Mouse (Mus musculus): Measurements from ENCODE around the gene Trit1. TPM values are rescaled to one million over a fixed set of nuclear protein-coding genes. Genes with fewer than 3 reads are reported as not detected.
A peak's percentile ranks its signal among the peaks of the same experiment; 100 is the strongest.

The Trit1 gene
- 2.5 and 2.7 TPM in 2 replicates for polyA plus RNA-seq (2012; rRNA removed)

DNA sequence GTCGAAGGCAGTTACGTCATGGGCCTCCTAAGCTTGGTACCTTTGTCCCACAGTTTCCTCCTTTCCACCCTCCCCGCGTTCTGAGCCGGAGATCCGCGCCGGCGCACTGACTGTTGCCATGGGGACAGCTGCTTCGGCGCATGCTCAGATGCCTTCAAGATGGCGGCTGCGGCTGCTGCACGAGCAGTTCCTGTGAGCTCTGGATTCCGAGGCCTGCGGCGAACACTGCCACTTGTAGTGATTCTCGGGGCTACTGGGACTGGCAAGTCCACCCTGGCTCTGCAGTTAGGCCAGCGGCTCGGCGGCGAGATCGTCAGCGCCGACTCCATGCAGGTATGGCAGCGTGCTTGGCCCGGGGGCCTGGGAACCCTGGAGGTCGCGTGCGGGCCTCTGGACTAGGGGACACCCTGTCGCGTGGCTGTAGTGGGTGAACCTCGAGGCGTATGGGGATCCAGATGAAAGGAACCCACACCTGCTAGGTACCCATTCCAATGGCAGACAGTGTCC lies at the start of gene Trit1:
Trit1 (plus strand) TSS at position 147 of the 507 bp plus-strand sequence.
- TF ChIP-seq CTCF (IDR thresholded peaks at IDR 0.05; ENCODE audit: extremely low read depth, insufficient read length, insufficient replicate concordance, low read depth, low read length) (no peak), POLR2A (IDR thresholded peaks at IDR 0.05; ENCODE audit: low read depth, low read length) (peak; percentile 81)
- peak within 1 kb of the TSS; percentile 62 for H3K27ac ChIP-seq (ENCODE audit: insufficient read depth, low read depth, low read length)
- WGBS, result under 1% methylated on average over 34 of the region's 34 CpGs

DNA sequence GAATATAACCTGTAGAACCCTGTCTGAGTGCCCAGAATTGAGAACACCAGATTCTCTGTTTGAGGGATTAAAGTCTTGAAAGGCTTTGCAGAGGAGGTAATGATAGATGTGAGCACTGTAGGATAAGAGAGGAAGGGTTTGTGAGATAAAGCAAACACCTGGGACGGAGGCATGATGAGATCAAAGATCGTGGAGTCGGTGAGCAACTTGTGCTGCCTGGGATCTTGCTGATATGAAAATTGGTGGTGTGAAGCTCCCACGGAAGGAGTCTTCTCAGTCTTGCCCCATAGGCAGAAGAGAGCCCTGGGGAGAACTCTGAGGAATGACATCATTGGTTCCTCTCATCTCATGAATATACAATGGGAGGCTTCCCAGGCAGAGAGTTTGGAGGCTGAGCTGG lies 48.3 kb upstream of the Trit1 start:
- TF ChIP-seq POLR2A (IDR thresholded peaks at IDR 0.05; ENCODE audit: low read depth, low read length), result no peak
- no peak for TF ChIP-seq CTCF (IDR thresholded peaks at IDR 0.05; ENCODE audit: extremely low read depth, insufficient read length, insufficient replicate concordance, low read depth, low read length)
- H3K27me3 ChIP-seq (ENCODE audit: control insufficient read depth, insufficient read depth, low read length), result no peaks in the 10 kb centered on the region
- no peak overlapping the region for H3K27ac ChIP-seq (ENCODE audit: insufficient read depth, low read depth, low read length)
- 18% methylated on average over 4 of the region's 4 CpGs for WGBS
- H3K4me3 ChIP-seq (ENCODE audit: low read depth, low read length), result no peak overlapping the region
- H3K36me3 ChIP-seq (ENCODE audit: control insufficient read depth, insufficient read depth, low read length), result no peaks in the 10 kb centered on the region
- H3K4me1 ChIP-seq (ENCODE audit: control insufficient read depth, insufficient read depth, insufficient read length, low read length), result peaks cover 10% of the 10 kb centered on the region

More for the DNA sequence above, at the start of gene Trit1:
- Histone ChIP-seq H3K27me3 (ENCODE audit: control insufficient read depth, insufficient read depth, low read length) (no peaks in the 10 kb centered on the region), H3K4me1 (ENCODE audit: control insufficient read depth, insufficient read depth, insufficient read length, low read length) (peaks cover 5% of the 10 kb centered on the region), H3K36me3 (ENCODE audit: control insufficient read depth, insufficient read depth, low read length) (peaks cover 2% of the 10 kb centered on the region; the same call in 1 of the 2 replicates), H3K4me3 (ENCODE audit: low read depth, low read length) (peak within 1 kb of the TSS; percentile 86)

DNA sequence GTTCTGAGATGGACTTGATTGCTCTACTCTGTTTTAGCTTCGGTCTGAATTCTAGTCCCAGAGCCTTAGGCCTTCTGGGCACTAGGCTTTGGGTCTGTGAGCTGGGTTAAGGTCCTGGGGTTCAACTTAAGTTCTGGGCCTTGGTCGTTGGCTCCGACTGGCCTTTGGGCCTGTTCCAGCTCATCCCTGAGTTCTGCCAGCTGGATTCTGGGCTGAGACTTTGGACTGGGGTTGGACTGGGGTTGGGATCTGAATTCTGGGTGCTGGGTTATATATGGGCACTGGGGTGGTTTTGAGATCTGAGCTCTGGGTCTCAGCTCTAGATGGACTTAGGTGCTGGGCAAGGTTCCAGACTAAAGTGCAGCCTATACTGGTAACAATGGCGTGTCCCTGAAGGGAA lies 45.2 kb upstream of the Trit1 start:
- peaks cover 22% of the 10 kb centered on the region for H3K4me1 ChIP-seq (ENCODE audit: control insufficient read depth, insufficient read depth, insufficient read length, low read length)
- H3K4me3 ChIP-seq (ENCODE audit: low read depth, low read length), result no peak overlapping the region
- 46% methylated on average over 4 of the region's 4 CpGs for WGBS
- no peaks in the 10 kb centered on the region for H3K36me3 ChIP-seq (ENCODE audit: control insufficient read depth, insufficient read depth, low read length)
- TF ChIP-seq POLR2A (IDR thresholded peaks at IDR 0.05; ENCODE audit: low read depth, low read length) (no peak), CTCF (IDR thresholded peaks at IDR 0.05; ENCODE audit: extremely low read depth, insufficient read length, insufficient replicate concordance, low read depth, low read length) (no peak)
- H3K27ac ChIP-seq (ENCODE audit: insufficient read depth, low read depth, low read length), result no peak overlapping the region
- H3K27me3 ChIP-seq (ENCODE audit: control insufficient read depth, insufficient read depth, low read length), result no peaks in the 10 kb centered on the region

DNA sequence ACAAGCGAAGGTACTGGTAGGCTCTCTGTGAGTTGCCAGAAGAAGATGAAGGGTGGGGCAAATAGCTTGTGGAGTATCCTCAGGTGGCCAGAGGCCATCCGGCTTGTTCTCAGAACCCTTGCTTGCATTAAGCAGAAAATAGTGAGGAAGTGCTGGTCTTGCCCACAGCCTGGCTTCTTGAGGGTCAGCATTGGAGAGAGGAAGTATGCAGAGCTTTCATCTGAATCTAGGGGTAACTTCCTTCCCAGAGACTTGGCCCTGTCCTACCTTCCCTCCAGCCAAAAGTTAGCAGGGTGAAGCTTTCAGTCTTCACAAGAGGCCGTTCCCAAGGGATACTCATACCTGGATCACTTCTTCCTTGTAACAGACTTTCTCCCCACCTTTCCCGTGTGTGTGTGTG lies 44.8 kb upstream of the Trit1 start:
- WGBS, result 67% methylated on average over 4 of the region's 4 CpGs
- no peak overlapping the region for H3K4me3 ChIP-seq (ENCODE audit: low read depth, low read length)
- peaks cover 25% of the 10 kb centered on the region for H3K4me1 ChIP-seq (ENCODE audit: control insufficient read depth, insufficient read depth, insufficient read length, low read length)
- TF ChIP-seq CTCF (IDR thresholded peaks at IDR 0.05; ENCODE audit: extremely low read depth, insufficient read length, insufficient replicate concordance, low read depth, low read length) (no peak), POLR2A (IDR thresholded peaks at IDR 0.05; ENCODE audit: low read depth, low read length) (no peak)
- H3K27me3 ChIP-seq (ENCODE audit: control insufficient read depth, insufficient read depth, low read length), result no peaks in the 10 kb centered on the region
- H3K36me3 ChIP-seq (ENCODE audit: control insufficient read depth, insufficient read depth, low read length), result no peaks in the 10 kb centered on the region
- no peak overlapping the region for H3K27ac ChIP-seq (ENCODE audit: insufficient read depth, low read depth, low read length)

DNA sequence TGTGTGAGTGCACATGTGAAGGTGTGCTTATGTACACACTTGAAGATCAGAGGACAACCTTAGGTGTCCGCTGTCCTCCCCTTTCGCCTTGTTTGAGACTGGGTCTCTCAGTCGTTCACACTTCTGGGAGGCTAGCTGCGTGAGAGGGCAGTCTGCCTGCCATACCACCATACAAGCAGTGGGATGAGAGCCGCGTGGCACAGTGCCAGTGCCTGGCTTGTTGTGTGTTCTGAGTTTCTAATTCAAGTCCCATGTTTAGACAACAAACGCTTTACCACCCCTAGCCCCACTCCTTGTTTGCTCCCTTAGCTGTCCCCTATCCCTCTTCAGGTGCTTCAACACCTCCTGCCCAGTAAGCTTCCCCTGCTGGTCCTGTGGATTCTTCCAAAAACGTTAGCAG lies 44.3 kb upstream of the Trit1 start:
- no peak overlapping the region for H3K27ac ChIP-seq (ENCODE audit: insufficient read depth, low read depth, low read length)
- 79% methylated on average over 8 of the region's 8 CpGs for WGBS
- H3K27me3 ChIP-seq (ENCODE audit: control insufficient read depth, insufficient read depth, low read length), result no peaks in the 10 kb centered on the region
- peaks cover 26% of the 10 kb centered on the region for H3K4me1 ChIP-seq (ENCODE audit: control insufficient read depth, insufficient read depth, insufficient read length, low read length)
- H3K36me3 ChIP-seq (ENCODE audit: control insufficient read depth, insufficient read depth, low read length), result no peaks in the 10 kb centered on the region
- H3K4me3 ChIP-seq (ENCODE audit: low read depth, low read length), result no peak overlapping the region
- TF ChIP-seq POLR2A (IDR thresholded peaks at IDR 0.05; ENCODE audit: low read depth, low read length), result no peak
- no peak for TF ChIP-seq CTCF (IDR thresholded peaks at IDR 0.05; ENCODE audit: extremely low read depth, insufficient read length, insufficient replicate concordance, low read depth, low read length)

DNA sequence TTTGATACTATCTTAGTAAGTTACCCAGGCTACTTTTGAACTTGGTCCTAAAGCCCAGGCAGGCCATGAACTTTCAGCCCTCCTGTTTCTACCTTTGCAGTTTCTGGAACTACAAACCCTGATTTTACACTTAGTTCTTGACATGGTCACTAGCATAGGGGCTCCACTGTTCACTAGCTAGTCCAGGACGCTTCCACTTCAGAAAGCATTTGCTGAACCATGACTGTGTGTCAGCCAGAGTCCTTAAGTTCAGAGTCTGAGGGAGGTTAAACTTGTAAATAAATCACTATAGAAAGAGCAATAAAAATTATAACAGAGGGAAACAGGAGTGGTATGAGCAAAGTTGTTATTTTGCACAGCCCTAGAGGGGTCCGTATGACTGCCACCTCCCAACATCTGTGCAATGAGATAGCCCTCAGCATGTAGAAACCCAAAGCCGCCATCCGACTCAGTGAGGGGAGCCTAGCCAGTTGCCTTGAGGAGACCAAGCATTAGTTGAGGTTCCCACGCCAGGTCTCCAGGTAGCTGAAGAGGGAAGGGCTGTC lies 41.3 kb upstream of the Trit1 start:
- 72% methylated on average over 5 of the region's 5 CpGs for WGBS
- Histone ChIP-seq H3K4me3 (ENCODE audit: low read depth, low read length) (no peak overlapping the region), H3K27ac (ENCODE audit: insufficient read depth, low read depth, low read length) (peak overlapping the region; percentile 89), H3K4me1 (ENCODE audit: control insufficient read depth, insufficient read depth, insufficient read length, low read length) (peaks cover 36% of the 10 kb centered on the region), H3K36me3 (ENCODE audit: control insufficient read depth, insufficient read depth, low read length) (no peaks in the 10 kb centered on the region), H3K27me3 (ENCODE audit: control insufficient read depth, insufficient read depth, low read length) (no peaks in the 10 kb centered on the region)
- 0 out of 2 replicates have a peak, but pooled peaks have one; percentile 15 for TF ChIP-seq POLR2A (IDR thresholded peaks at IDR 0.05; ENCODE audit: low read depth, low read length)
- no peak for TF ChIP-seq CTCF (IDR thresholded peaks at IDR 0.05; ENCODE audit: extremely low read depth, insufficient read length, insufficient replicate concordance, low read depth, low read length)

GRCm38 (mm10) chr4:122976885-122977284 lies 39.5 kb upstream of the Trit1 start:
- Histone ChIP-seq H3K4me3 (ENCODE audit: low read depth, low read length) (no peak overlapping the region), H3K27me3 (ENCODE audit: control insufficient read depth, insufficient read depth, low read length) (no peaks in the 10 kb centered on the region), H3K36me3 (ENCODE audit: control insufficient read depth, insufficient read depth, low read length) (no peaks in the 10 kb centered on the region), H3K27ac (ENCODE audit: insufficient read depth, low read depth, low read length) (peak overlapping the region; percentile 42), H3K4me1 (ENCODE audit: control insufficient read depth, insufficient read depth, insufficient read length, low read length) (peaks cover 39% of the 10 kb centered on the region)
- WGBS, result 35% methylated on average over 4 of the region's 4 CpGs
- TF ChIP-seq CTCF (IDR thresholded peaks at IDR 0.05; ENCODE audit: extremely low read depth, insufficient read length, insufficient replicate concordance, low read depth, low read length) (no peak), POLR2A (IDR thresholded peaks at IDR 0.05; ENCODE audit: low read depth, low read length) (no peak)
